Mouse (Mus musculus): Measurements from ENCODE around the gene Hmgcr. TPM values are rescaled to one million over a fixed set of nuclear protein-coding genes. Genes with fewer than 3 reads are reported as not detected.

Hmgcr gene
- polyA plus RNA-seq, 1 experiment from 2014 or later, result 189 TPM

DNA sequence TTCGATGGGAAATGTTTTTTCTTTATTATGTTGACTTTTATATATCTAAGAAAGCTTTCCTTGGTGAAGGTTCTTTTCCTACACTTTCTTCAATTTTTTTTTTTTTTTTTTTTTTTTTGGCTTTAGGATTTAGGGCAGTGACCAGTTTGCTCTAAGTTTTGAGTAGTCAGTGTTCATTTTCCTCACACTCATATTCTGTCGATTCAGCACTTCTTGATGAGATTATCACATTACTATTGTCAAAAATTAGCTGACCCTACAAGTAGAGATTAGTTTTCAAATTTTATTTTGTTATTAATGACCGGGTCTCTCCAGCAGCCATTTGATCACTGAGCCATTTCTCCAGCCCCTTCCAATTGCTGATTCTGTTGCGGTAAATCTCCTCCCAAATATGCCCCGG is 19.2 kb upstream of the Hmgcr start:
- Histone ChIP-seq H3K9me3 (ENCODE audit: control insufficient read depth, low read length) (no peaks in the 10 kb centered on the region), H3K27me3 (ENCODE audit: control insufficient read depth, insufficient read depth, low read length) (no peaks in the 10 kb centered on the region), H3K4me3 (ENCODE audit: low read depth, low read length) (no peak overlapping the region), H3K27ac (ENCODE audit: low read depth, low read length) (no peak overlapping the region), H3K4me1 (replicated peaks; ENCODE audit: control insufficient read depth, insufficient read depth, low read length) (no peaks in the 10 kb centered on the region), H3K36me3 (ENCODE audit: control insufficient read depth, insufficient read depth, low read length) (no peaks in the 10 kb centered on the region), H3K9ac (ENCODE audit: low read length) (no peak overlapping the region), H3K4me2 (ENCODE audit: low read depth, low read length, severe bottlenecking) (no peak overlapping the region)
- no peak for ATAC-seq (replicated peaks; ENCODE audit: low FRiP score)
- no peak for DNase-seq (ENCODE audit: low spot score)
- 91% methylated on average over 5 of the region's 5 CpGs for WGBS

DNA sequence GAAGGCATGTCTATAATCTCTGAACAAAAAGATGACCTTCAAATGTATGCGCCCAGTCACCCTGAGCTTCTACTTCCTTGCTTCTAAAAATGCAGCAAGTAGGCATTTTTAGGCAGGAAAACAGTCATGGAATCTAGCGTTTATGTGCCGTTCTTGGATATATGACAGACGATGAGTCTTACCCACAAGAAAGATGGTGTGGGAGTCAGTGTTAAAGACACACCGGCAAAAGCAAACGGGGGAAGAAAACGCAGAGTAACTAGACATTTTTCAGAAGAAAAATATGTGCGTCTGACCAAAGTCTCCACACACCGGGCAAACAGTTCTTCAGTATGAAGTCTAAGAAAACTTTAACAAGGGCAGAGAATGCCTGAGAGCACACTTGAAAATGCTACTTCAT is 16.5 kb upstream of the Hmgcr start:
- Histone ChIP-seq H3K27me3 (ENCODE audit: control insufficient read depth, insufficient read depth, low read length) (no peaks in the 10 kb centered on the region), H3K9ac (ENCODE audit: low read length) (no peak overlapping the region), H3K27ac (ENCODE audit: low read depth, low read length) (no peak overlapping the region), H3K4me2 (ENCODE audit: low read depth, low read length, severe bottlenecking) (no peak overlapping the region), H3K4me1 (replicated peaks; ENCODE audit: control insufficient read depth, insufficient read depth, low read length) (no peaks in the 10 kb centered on the region), H3K4me3 (ENCODE audit: low read depth, low read length) (no peak overlapping the region), H3K36me3 (ENCODE audit: control insufficient read depth, insufficient read depth, low read length) (no peaks in the 10 kb centered on the region), H3K9me3 (ENCODE audit: control insufficient read depth, low read length) (no peaks in the 10 kb centered on the region)
- ATAC-seq (replicated peaks; ENCODE audit: low FRiP score), result no peak
- WGBS, result 96% methylated on average over 9 of the region's 9 CpGs
- DNase-seq (ENCODE audit: low spot score), result no peak

DNA sequence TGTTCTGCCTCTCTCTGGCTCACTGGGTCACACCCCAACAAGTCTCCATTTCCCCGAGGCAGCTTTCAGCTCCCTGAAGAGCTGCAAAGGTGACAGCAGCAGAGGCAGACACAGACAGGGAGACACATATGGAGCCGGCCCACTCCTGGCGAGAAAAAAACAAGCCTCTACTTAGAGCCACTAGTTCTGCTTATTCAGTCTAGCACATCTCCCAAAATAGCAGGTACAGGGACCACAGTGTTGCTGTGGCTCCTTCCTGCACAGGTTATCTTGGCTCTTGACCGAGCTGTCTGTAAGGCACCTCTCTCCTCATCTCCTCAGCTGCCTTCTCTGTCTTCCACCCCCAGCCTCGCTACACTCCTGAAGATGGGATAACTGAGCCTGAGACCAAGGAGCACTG is 14.0 kb upstream of the Hmgcr start:
- Histone ChIP-seq H3K9me3 (ENCODE audit: control insufficient read depth, low read length) (no peaks in the 10 kb centered on the region), H3K4me3 (ENCODE audit: low read depth, low read length) (no peak overlapping the region), H3K27me3 (ENCODE audit: control insufficient read depth, insufficient read depth, low read length) (no peaks in the 10 kb centered on the region), H3K36me3 (ENCODE audit: control insufficient read depth, insufficient read depth, low read length) (no peaks in the 10 kb centered on the region), H3K27ac (ENCODE audit: low read depth, low read length) (no peak overlapping the region), H3K9ac (ENCODE audit: low read length) (no peak overlapping the region), H3K4me1 (replicated peaks; ENCODE audit: control insufficient read depth, insufficient read depth, low read length) (no peaks in the 10 kb centered on the region), H3K4me2 (ENCODE audit: low read depth, low read length, severe bottlenecking) (no peak overlapping the region)
- DNase-seq (ENCODE audit: low spot score), result no peak
- WGBS, result 83% methylated on average over 5 of the region's 5 CpGs
- no peak for ATAC-seq (replicated peaks; ENCODE audit: low FRiP score)

DNA sequence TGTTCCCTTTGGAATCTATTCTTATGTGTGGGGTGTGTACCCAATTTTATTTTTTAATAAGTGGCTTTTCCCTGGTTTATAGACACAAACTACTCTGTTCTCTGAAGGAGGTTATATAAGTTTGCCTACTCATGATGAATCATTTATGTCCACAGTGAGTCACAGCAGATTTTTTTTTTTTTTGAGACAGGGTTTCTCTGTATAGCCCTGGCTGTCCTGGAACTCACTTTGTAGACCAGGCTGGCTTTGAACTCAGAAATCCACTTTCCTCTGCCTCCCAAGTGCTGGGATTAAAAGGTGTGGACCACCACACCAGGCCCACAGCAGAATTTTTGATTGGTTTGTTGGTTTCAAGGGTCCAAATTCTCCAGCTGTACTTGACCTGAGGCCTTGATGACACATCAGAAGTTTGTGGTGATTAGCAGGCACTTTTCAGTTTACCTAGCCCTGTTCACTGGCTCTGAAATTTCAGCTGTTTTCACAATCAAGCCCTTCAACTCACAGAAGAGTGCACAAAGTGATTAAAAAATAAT is 10.4 kb upstream of the Hmgcr start:
- Histone ChIP-seq H3K27ac (ENCODE audit: low read depth, low read length) (no peak overlapping the region), H3K4me2 (ENCODE audit: low read depth, low read length, severe bottlenecking) (no peak overlapping the region), H3K9ac (ENCODE audit: low read length) (no peak overlapping the region), H3K4me1 (replicated peaks; ENCODE audit: control insufficient read depth, insufficient read depth, low read length) (no peaks in the 10 kb centered on the region), H3K36me3 (ENCODE audit: control insufficient read depth, insufficient read depth, low read length) (no peaks in the 10 kb centered on the region), H3K4me3 (ENCODE audit: low read depth, low read length) (no peak overlapping the region), H3K27me3 (ENCODE audit: control insufficient read depth, insufficient read depth, low read length) (no peaks in the 10 kb centered on the region), H3K9me3 (ENCODE audit: control insufficient read depth, low read length) (no peaks in the 10 kb centered on the region)
- no peak for ATAC-seq (replicated peaks; ENCODE audit: low FRiP score)
- no peak for DNase-seq (ENCODE audit: low spot score)

DNA sequence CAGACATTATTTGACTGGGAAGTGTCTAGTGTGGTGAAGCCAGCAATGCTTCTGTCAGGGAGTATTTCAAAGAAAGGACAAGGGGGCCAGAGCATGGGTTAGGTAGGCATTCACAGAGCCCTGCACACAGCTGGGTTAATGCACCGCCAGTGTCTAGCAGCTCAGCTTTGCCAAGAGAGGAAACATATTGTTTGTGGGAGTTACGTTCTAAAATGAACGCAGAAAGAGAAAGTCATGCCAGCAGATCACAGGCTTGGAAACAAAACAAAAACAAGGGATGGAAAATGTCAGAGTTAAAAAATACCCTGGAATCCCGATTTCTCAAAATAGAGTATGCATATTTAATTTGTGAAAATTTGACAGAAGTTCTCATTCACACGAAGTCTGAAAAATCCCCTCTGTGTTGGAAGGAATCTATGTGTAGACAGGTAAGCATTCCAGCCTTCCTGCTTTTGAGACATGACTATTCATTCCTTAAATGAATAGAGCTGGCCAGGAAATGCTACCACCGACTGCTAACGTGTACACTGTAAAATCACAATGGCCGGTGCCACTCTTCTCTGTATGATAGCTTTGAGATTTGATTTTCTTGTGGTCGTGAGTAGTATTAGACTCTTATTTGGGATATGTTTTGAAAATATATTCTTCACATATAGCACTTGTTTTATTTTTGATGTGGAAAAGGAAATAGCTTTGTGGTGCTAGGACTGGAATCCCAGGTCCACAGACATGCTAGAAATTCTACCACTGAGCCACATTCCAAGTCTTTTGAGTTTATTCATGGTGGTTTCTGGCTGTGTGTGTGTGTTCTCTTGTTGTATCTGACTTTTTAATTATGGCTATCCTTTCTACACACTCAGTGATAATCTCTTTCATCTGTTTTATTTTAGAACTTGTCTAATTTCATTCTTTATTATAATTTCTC is 9.7 kb upstream of the Hmgcr start:
- Histone ChIP-seq H3K27ac (ENCODE audit: low read depth, low read length) (no peak overlapping the region), H3K9me3 (ENCODE audit: control insufficient read depth, low read length) (no peaks in the 10 kb centered on the region), H3K4me1 (replicated peaks; ENCODE audit: control insufficient read depth, insufficient read depth, low read length) (no peaks in the 10 kb centered on the region), H3K36me3 (ENCODE audit: control insufficient read depth, insufficient read depth, low read length) (no peaks in the 10 kb centered on the region), H3K27me3 (ENCODE audit: control insufficient read depth, insufficient read depth, low read length) (no peaks in the 10 kb centered on the region), H3K9ac (ENCODE audit: low read length) (no peak overlapping the region), H3K4me2 (ENCODE audit: low read depth, low read length, severe bottlenecking) (no peak overlapping the region), H3K4me3 (ENCODE audit: low read depth, low read length) (no peak overlapping the region)
- no peak for ATAC-seq (replicated peaks; ENCODE audit: low FRiP score)
- 85% methylated on average over 9 of the region's 9 CpGs for WGBS
- no peak for DNase-seq (ENCODE audit: low spot score)

DNA sequence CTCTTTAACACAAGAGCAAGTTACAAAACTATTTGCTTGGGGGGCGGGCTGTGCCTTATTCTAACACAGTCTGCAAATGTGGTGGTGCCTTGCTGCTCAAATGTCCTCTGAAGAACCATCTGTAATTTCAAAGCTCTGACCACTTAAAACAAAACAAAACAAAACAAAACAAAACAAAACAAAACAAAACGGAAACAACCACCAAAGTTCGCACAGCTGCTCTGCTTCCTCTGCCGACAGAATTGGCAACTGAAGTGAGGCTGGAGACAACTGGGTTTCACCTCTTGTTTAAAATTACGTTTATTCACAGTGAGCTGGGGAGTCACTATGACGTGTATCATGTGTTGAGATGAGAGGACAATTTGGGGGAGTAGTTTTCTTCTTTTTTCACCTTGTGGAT is 7.9 kb upstream of the Hmgcr start:
- H3K36me3 ChIP-seq (ENCODE audit: control insufficient read depth, insufficient read depth, low read length), result no peaks in the 10 kb centered on the region
- H3K27me3 ChIP-seq (ENCODE audit: control insufficient read depth, insufficient read depth, low read length), result no peaks in the 10 kb centered on the region
- H3K4me1 ChIP-seq (replicated peaks; ENCODE audit: control insufficient read depth, insufficient read depth, low read length), result no peaks in the 10 kb centered on the region
- DNase-seq (ENCODE audit: low spot score) (no peak), ATAC-seq (replicated peaks; ENCODE audit: low FRiP score) (no peak)
- no peak overlapping the region for H3K27ac ChIP-seq (ENCODE audit: low read depth, low read length)
- 87% methylated on average over 6 of the region's 6 CpGs for WGBS
- H3K9me3 ChIP-seq (ENCODE audit: control insufficient read depth, low read length), result no peaks in the 10 kb centered on the region
- no peak overlapping the region for H3K4me3 ChIP-seq (ENCODE audit: low read depth, low read length)
- no peak overlapping the region for H3K4me2 ChIP-seq (ENCODE audit: low read depth, low read length, severe bottlenecking)
- H3K9ac ChIP-seq (ENCODE audit: low read length), result no peak overlapping the region

DNA sequence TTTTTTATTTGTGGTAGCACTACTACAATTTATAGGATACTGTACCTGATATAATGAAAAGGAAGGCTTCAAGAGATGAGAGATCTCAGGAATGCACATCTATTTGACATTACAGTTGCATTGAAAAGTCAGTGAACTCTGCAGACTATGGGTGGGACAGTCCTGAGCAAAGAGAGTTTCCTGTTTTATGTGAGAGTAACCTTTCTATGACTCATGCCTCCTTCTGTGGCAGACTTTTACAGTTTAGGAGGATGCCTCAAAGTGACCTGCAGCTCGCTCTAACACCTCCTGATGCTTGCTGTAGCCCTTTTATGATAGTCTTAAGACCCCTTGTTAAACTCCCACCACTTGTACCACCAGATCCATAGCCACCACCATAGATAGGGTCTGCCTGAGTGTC is 6.3 kb upstream of the Hmgcr start:
- H3K9ac ChIP-seq (ENCODE audit: low read length), result no peak overlapping the region
- no peaks in the 10 kb centered on the region for H3K9me3 ChIP-seq (ENCODE audit: control insufficient read depth, low read length)
- 83% methylated on average over 1 of the region's 1 CpGs for WGBS
- DNase-seq (ENCODE audit: low spot score) (no peak), ATAC-seq (replicated peaks; ENCODE audit: low FRiP score) (no peak)
- H3K4me1 ChIP-seq (replicated peaks; ENCODE audit: control insufficient read depth, insufficient read depth, low read length), result no peaks in the 10 kb centered on the region
- no peak overlapping the region for H3K27ac ChIP-seq (ENCODE audit: low read depth, low read length)
- no peaks in the 10 kb centered on the region for H3K27me3 ChIP-seq (ENCODE audit: control insufficient read depth, insufficient read depth, low read length)
- H3K36me3 ChIP-seq (ENCODE audit: control insufficient read depth, insufficient read depth, low read length), result no peaks in the 10 kb centered on the region
- no peak overlapping the region for H3K4me3 ChIP-seq (ENCODE audit: low read depth, low read length)
- no peak overlapping the region for H3K4me2 ChIP-seq (ENCODE audit: low read depth, low read length, severe bottlenecking)

DNA sequence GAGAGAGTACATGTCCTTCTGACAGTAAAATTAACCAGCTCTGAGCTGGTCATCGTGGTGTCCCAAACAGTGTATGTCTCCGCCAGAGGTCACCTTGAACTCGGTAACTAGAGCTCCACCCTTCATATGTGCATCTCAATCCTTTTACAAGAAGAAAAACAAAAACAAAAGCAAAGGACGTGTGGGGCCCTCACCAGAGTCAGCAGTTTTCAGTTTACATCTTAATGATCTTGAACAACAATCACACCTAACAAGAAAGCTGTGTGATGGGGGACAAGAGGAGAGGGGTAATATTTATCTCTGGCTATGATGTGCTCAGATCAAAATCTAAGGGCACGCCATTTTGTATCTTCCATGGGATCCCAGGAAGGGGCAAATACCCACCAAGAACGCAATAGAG is 5.0 kb upstream of the Hmgcr start:
- peaks cover 3% of the 10 kb centered on the region; the same call in 1 of the 2 replicates for H3K4me1 ChIP-seq (replicated peaks; ENCODE audit: control insufficient read depth, insufficient read depth, low read length)
- H3K36me3 ChIP-seq (ENCODE audit: control insufficient read depth, insufficient read depth, low read length), result no peaks in the 10 kb centered on the region
- no peak overlapping the region for H3K9ac ChIP-seq (ENCODE audit: low read length)
- H3K4me3 ChIP-seq (ENCODE audit: low read depth, low read length), result no peak overlapping the region
- 77% methylated on average over 6 of the region's 6 CpGs for WGBS
- no peak for ATAC-seq (replicated peaks; ENCODE audit: low FRiP score)
- no peaks in the 10 kb centered on the region for H3K27me3 ChIP-seq (ENCODE audit: control insufficient read depth, insufficient read depth, low read length)
- no peak overlapping the region for H3K27ac ChIP-seq (ENCODE audit: low read depth, low read length)
- no peaks in the 10 kb centered on the region for H3K9me3 ChIP-seq (ENCODE audit: control insufficient read depth, low read length)
- DNase-seq (ENCODE audit: low spot score), result no peak
- no peak overlapping the region for H3K4me2 ChIP-seq (ENCODE audit: low read depth, low read length, severe bottlenecking)

DNA sequence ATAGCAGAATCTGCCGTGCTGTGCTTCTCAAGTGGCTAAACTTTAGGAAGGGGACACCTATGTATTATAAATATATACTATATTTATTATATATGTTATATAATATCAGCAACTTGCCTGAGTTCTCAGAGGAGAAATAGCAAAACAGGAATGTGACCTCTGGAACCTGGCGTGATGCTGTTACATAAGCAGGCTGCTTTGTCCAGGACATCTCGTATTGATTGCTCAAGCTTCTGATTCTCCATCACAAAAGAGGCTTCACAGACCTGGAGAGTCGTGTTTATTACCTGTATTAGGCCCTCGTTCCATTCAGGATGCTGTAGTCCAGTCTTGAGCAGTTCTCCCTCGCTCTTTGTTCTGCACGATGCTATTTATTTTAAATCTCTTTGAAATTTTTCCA is 3.1 kb upstream of the Hmgcr start:
- Histone ChIP-seq H3K4me3 (ENCODE audit: low read depth, low read length) (no peak overlapping the region), H3K27me3 (ENCODE audit: control insufficient read depth, insufficient read depth, low read length) (no peaks in the 10 kb centered on the region), H3K4me2 (ENCODE audit: low read depth, low read length, severe bottlenecking) (no peak overlapping the region), H3K9ac (ENCODE audit: low read length) (no peak overlapping the region), H3K9me3 (ENCODE audit: control insufficient read depth, low read length) (no peaks in the 10 kb centered on the region), H3K4me1 (replicated peaks; ENCODE audit: control insufficient read depth, insufficient read depth, low read length) (peaks cover 7% of the 10 kb centered on the region; the same call in 1 of the 2 replicates), H3K27ac (ENCODE audit: low read depth, low read length) (no peak overlapping the region), H3K36me3 (ENCODE audit: control insufficient read depth, insufficient read depth, low read length) (no peaks in the 10 kb centered on the region)
- ATAC-seq (replicated peaks; ENCODE audit: low FRiP score) (no peak), DNase-seq (ENCODE audit: low spot score) (no peak)
- 83% methylated on average over 7 of the region's 7 CpGs for WGBS
